Mouse (Mus musculus): ENCODE data around the gene Slx4ip.

- no peak for TF ChIP-seq POLR2A (IDR thresholded peaks at IDR 0.05; ENCODE audit: borderline replicate concordance, insufficient read depth, low read length)
- no peak for TF ChIP-seq CTCF (IDR thresholded peaks at IDR 0.05; ENCODE audit: borderline replicate concordance, insufficient read depth, low read depth, low read length)
Measured at GRCm38 (mm10) chr2:137113288-137114061, 222.5 kb downstream of the Slx4ip start.
